Mouse (Mus musculus): ENCODE measurements around the gene Plekhg6.

Plekhg6 gene

DNA sequence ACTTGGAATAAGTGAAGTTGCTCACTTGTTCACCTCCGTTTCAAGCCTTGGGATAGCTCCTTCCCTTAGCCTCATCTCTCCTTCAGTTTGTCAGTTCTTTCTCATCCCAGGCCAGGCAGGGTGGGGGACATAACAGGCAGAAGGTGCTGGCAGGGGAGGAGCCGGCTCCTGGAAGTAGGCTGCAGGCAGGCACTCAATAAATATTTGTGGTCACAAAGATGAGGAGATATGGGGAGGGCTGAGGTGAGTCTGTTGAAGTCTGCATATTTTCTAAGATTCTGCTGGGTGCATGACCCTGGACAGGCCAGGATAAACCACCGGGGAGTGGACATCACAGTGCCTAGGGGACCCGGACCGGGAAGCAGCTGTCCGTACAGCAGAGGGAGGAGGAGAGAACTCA, 57.0 kb downstream of the Plekhg6 start:
- DNase-seq (ENCODE audit: low spot score): no peak

- no peak for DNase-seq (ENCODE audit: low spot score)
Observed at GRCm38 (mm10) chr6:125322794-125323193, 57.8 kb downstream of the Plekhg6 start.

GRCm38 (mm10) chr6:125321114-125321855, 59.3 kb downstream of the Plekhg6 start:
- no peak for DNase-seq (ENCODE audit: low spot score)

GRCm38 (mm10) chr6:125320323-125320722, 60.3 kb downstream of the Plekhg6 start, which contains the start of gene Scnn1a:
TSS of gene Scnn1a (plus strand) at chr6:125320659.
- DNase-seq (ENCODE audit: low spot score): no peak

- no peak for DNase-seq (ENCODE audit: low spot score)
Observed at GRCm38 (mm10) chr6:125319919-125320296, 60.7 kb downstream of the Plekhg6 start.

- no peak for DNase-seq (ENCODE audit: low spot score)
Observed at GRCm38 (mm10) chr6:125318981-125319918, 61.3 kb downstream of the Plekhg6 start.

DNA sequence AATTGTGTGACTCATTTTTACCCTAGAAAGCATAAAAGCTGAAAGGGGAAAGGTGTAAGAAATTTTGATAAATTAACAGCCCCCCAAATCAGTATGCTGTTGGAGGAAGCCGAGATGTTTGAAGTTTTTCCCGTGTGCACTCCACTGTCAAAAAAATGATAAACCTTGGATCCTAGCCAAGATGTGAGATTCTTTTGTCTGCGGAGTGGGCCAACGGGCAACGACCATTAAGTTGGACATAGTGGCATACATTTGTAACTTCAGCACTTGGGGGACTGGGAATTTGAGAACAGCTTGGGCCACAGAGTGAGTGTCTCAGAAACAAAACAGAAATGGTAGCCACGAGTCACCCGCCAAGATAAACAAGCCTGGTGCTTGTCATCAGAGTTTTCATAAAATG, 63.5 kb downstream of the Plekhg6 start:
- DNase-seq (ENCODE audit: low spot score): no peak

DNA sequence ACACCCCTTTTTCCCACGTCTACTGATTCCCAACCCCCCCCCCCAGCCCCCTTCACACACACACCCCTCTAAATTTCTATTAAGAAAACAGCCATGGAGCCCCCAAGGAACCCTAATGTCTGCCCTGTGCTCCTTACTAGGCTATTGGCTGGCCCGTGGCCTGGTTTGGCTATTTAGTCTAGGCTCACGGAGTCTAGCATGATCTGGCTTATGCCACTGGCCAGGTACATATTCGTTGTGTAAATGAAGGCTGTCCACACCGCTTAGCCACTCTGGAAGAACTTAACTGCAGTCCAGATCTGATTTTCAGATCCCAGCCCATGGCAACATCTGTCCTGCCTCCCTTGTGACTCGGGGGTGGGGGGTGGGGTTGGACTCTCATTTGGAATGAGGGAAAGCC, 65.8 kb downstream of the Plekhg6 start:
- DNase-seq (ENCODE audit: low spot score): no peak

DNA sequence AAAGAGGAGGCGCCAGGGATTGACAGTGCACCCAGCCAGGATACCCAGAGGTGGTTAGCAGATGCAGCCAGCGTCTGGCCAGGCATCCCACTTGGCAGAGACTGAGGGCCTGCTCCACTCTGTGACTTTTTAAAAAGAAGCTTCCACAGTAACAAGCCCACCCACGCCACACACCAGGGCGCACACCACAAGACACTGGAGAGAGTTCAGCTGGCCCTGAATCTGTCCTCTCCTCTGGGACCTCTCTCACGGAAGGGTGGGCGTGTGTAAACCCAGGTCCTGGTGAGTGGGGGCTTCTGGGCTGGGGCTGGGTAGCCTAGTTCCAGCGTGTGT, 66.4 kb downstream of the Plekhg6 start:
- no peak for DNase-seq (ENCODE audit: low spot score)

DNA sequence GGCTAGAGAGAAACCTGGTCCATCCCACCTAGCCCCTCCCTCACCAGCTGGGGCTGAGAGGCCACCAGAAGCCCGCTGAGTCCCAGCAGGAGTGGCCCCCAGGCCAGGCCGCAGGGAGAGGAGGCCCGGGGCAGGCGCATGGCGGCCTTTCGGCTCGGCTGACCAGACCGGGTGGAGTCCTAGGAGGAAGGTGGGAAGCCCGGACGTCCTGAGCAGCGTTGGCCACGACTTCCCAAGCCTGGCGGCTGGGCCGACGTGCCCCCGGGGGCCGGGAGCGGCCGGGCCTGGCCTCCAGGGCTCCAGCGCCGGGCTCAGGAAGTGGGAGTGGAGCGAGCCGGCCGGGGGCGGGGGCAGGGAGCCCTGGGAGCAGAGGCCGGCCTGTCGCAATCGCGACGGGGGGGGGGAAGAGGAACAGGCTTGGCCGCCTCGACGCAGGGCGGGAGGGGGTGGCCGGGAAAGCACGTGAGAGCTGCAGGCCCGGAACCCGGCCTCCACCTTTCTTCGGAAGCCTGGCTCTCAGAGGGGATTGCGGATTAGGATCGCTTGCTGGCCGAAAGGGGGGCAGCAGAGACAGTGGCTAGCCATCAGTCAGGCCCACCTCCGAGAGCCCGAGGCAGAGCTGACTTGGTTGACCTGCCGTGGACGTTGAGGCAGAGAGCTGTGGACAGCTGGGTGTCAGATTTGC, 66.9 kb downstream of the Plekhg6 start, which contains the start of gene Ltbr:
TSS of gene Ltbr (minus strand) at position 340 of the 685 bp plus-strand sequence.
- peak; percentile 18 for DNase-seq (ENCODE audit: low spot score)
